Mouse (Mus musculus) heart, embryonic 15.5 days (tissue): ENCODE results near the gene Zbtb12. TPM values are rescaled to one million over a fixed set of nuclear protein-coding genes. Genes with fewer than 3 reads are reported as not detected.

Source experiments
- microRNA-seq: library from miRNA; unstranded; fragments of <30 nt; microRNA quantifications from one replicate; pipeline ENCODE4, GENCODE M21; 2016
- polyA plus RNA-seq: library from polyadenylated mRNA; unstranded; fragments of >200 nt; fragmentation: Nextera tagmentation; extraction: Ambion mirVana; gene quantifications from 2 replicates; pipeline ENCODE4 v1.2.1, GENCODE M21; 2015

Gene Zbtb12
- polyA plus RNA-seq, 1 experiment from 2014 or later: 1.1 TPM

Small RNA genes lying within 50 kb of the gene (microRNA-seq; reads per million reads assigned to microRNA genes)
- 1.1 reads per million for gene Mir6970
- gene Mir6971: 1.1 reads per million
- not detected for gene Mir6972

Other genes starting within 250 kb of the Zbtb12 start
- 0.42 and 1.2 TPM in 2 replicates for gene Prrt1, start 249.9 kb upstream of the Zbtb12 start, polyA plus RNA-seq
- 10.7 and 12.9 TPM in 2 replicates for gene Fkbpl, start 234.7 kb upstream of the Zbtb12 start, polyA plus RNA-seq
- gene Atf6b, start 232.3 kb upstream of the Zbtb12 start, polyA plus RNA-seq: 39.6 and 54.5 TPM in 2 replicates
- gene Tnxb, start 208.9 kb upstream of the Zbtb12 start, polyA plus RNA-seq: 2.3 and 3.2 TPM in 2 replicates
- gene C4b, start 135.6 kb upstream of the Zbtb12 start, polyA plus RNA-seq: 0.53 and 0.77 TPM in 2 replicates
- gene Cyp21a1, start 74.9 kb upstream of the Zbtb12 start, polyA plus RNA-seq: 0.93 TPM in 1 of 2 replicates, not detected in the other
- gene Stk19, start 42.5 kb upstream of the Zbtb12 start, polyA plus RNA-seq: 19.4 and 23.4 TPM in 2 replicates
- gene Dxo, start 42.5 kb upstream of the Zbtb12 start, polyA plus RNA-seq: 32.0 and 40.8 TPM in 2 replicates
- gene Skiv2l, start 29.3 kb upstream of the Zbtb12 start, polyA plus RNA-seq: 23.6 and 35.9 TPM in 2 replicates
- gene Nelfe, start 29.1 kb upstream of the Zbtb12 start, polyA plus RNA-seq: 53.3 and 70.9 TPM in 2 replicates
- gene Cfb, start 17.0 kb upstream of the Zbtb12 start, polyA plus RNA-seq: 1.8 and 4.3 TPM in 2 replicates
- not detected in 2 replicates for gene Gm20547, start 2.6 kb downstream of the Zbtb12 start, polyA plus RNA-seq
- 2.0 and 3.3 TPM in 2 replicates for gene C2, start 18.8 kb downstream of the Zbtb12 start, polyA plus RNA-seq
- 31.7 and 48.8 TPM in 2 replicates for gene Ehmt2, start 19.0 kb downstream of the Zbtb12 start, polyA plus RNA-seq
- gene Slc44a4, start 35.0 kb downstream of the Zbtb12 start, polyA plus RNA-seq: 0.08 TPM in 1 of 2 replicates, not detected in the other
- gene Neu1, start 51.8 kb downstream of the Zbtb12 start, polyA plus RNA-seq: 16.1 and 19.9 TPM in 2 replicates
- 0.16 and 0.30 TPM in 2 replicates for gene Hspa1b, start 79.8 kb downstream of the Zbtb12 start, polyA plus RNA-seq
- gene Gm20481, start 90.4 kb downstream of the Zbtb12 start, polyA plus RNA-seq: not detected in 2 replicates
- 3.5 and 4.8 TPM in 2 replicates for gene Hspa1a, start 92.7 kb downstream of the Zbtb12 start, polyA plus RNA-seq
- 2.1 and 2.6 TPM in 2 replicates for gene Hspa1l, start 93.2 kb downstream of the Zbtb12 start, polyA plus RNA-seq
- 116 and 132 TPM in 2 replicates for gene Lsm2, start 102.4 kb downstream of the Zbtb12 start, polyA plus RNA-seq
- 43.0 and 89.7 TPM in 2 replicates for gene Vars, start 121.5 kb downstream of the Zbtb12 start, polyA plus RNA-seq
- gene Vwa7, start 137.1 kb downstream of the Zbtb12 start, polyA plus RNA-seq: 0.24 and 0.31 TPM in 2 replicates
- 1.4 and 2.8 TPM in 2 replicates for gene Sapcd1, start 148.5 kb downstream of the Zbtb12 start, polyA plus RNA-seq
- gene Msh5, start 167.3 kb downstream of the Zbtb12 start, polyA plus RNA-seq: 2.7 and 3.8 TPM in 2 replicates
- gene Clic1, start 170.5 kb downstream of the Zbtb12 start, polyA plus RNA-seq: 307 and 332 TPM in 2 replicates
- 168 and 202 TPM in 2 replicates for gene Ddah2, start 179.6 kb downstream of the Zbtb12 start, polyA plus RNA-seq
- gene Ly6g6c, start 185.9 kb downstream of the Zbtb12 start, polyA plus RNA-seq: 0.14 TPM in 1 of 2 replicates, not detected in the other
- 0.77 and 0.81 TPM in 2 replicates for gene Mpig6b, start 186.7 kb downstream of the Zbtb12 start, polyA plus RNA-seq
- 0.29 and 0.31 TPM in 2 replicates for gene Ly6g6e, start 197.4 kb downstream of the Zbtb12 start, polyA plus RNA-seq
- gene Ly6g6d, start 198.6 kb downstream of the Zbtb12 start, polyA plus RNA-seq: 2.2 and 2.4 TPM in 2 replicates
- 0.16 and 0.29 TPM in 2 replicates for gene Ly6g6f, start 206.1 kb downstream of the Zbtb12 start, polyA plus RNA-seq
- 64.7 and 80.1 TPM in 2 replicates for gene Abhd16a, start 209.8 kb downstream of the Zbtb12 start, polyA plus RNA-seq
- gene Ly6g5c, start 228.8 kb downstream of the Zbtb12 start, polyA plus RNA-seq: 0.41 TPM in 1 of 2 replicates, not detected in the other
- gene Ly6g5b, start 235.9 kb downstream of the Zbtb12 start, polyA plus RNA-seq: 0.31 and 0.66 TPM in 2 replicates
- 10.0 and 13.8 TPM in 2 replicates for gene Gpank1, start 242.0 kb downstream of the Zbtb12 start, polyA plus RNA-seq
- gene Csnk2b, start 242.6 kb downstream of the Zbtb12 start, polyA plus RNA-seq: 200 and 211 TPM in 2 replicates
- gene D17H6S53E, start 246.9 kb downstream of the Zbtb12 start, polyA plus RNA-seq: 10.1 and 11.2 TPM in 2 replicates